Mouse (Mus musculus): ENCODE results near the gene H2afy. TPM values are rescaled to one million over a fixed set of nuclear protein-coding genes. Genes with fewer than 3 reads are reported as not detected.

Gene H2afy
- 245 TPM for polyA plus RNA-seq (2017; shearing (Covaris generic))

GRCm38 (mm10) chr13:56136200-56136599 is at the start of gene H2afy:
Gene H2afy, minus strand, starts transcription at chr13:56136361.

GRCm38 (mm10) chr13:56178416-56179035 is 42.4 kb upstream of the H2afy start, which contains the start of gene Tifab:
Gene Tifab, minus strand, starts transcription at chr13:56178885.

Other genes with a start within 250 kb of the H2afy start
- gene Tifab, start 42.5 kb upstream of the H2afy start, polyA plus RNA-seq (2017; shearing (Covaris generic)) = not detected
- gene Neurog1, start 115.8 kb upstream of the H2afy start, polyA plus RNA-seq (2017; shearing (Covaris generic)) = not detected
- not detected for gene Cxcl14, start 160.2 kb upstream of the H2afy start, polyA plus RNA-seq (2017; shearing (Covaris generic))

Data from effector memory CD4-positive, alpha-beta T cell, adult 5 months (primary cell).